8 mouse cellular contexts compared by ENCODE assay signal in the genomic region with DNA sequence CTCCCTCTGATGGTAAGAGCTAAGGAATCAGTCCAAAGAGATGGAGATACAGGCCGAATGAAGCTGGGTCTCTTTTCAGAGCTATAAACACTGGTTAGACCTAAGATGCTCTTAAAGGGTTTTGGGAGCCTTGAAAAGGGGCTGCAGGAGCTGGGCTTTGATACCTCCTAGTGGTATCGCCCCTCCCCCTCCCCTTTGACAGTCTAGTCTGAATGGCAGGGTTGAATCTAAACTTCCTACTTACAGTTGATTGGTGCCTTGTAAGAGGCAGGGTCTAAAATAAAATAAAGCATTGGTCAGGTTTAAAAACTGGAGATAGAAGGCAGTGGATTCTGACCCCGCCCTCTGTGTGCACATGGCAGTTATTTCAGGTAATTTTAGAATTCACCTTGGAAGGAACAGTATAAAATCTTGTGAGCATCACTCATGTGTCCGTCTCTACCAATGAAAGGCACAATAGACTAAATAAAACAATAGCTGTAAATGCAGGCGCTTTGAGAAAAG. TPM values are rescaled to one million over a fixed set of nuclear protein-coding genes. Genes with fewer than 3 reads are reported as not detected.
DNase-seq lines count a peak whose midpoint lies in the region; ATAC-seq and TF ChIP-seq lines count a peak whose summit lies in the region.

No protein-coding gene starts in this region.

- H3K9me3 ChIP-seq in midbrain, embryonic 14.5 days (ENCODE audit: control insufficient read depth, low read length) = no peaks in the 10 kb centered on the region

- H3K4me1 ChIP-seq in midbrain, embryonic 14.5 days (ENCODE audit: control insufficient read depth, insufficient read depth, low read length) = peaks cover 13% of the 10 kb centered on the region

- WGBS in midbrain, embryonic 14.5 days = 11% methylated on average over 5 of the region's 5 CpGs

- TF ChIP-seq CTCF in gastrocnemius, adult 2 months (IDR thresholded peaks at IDR 0.05) = no peak
- no peak for TF ChIP-seq CTCF in brain, embryonic 14.5 days (IDR thresholded peaks at IDR 0.05; ENCODE audit: borderline replicate concordance, extremely low read depth, insufficient read depth, insufficient read length)

- peak overlapping the region; percentile 88 for H3K4me3 ChIP-seq in gastrocnemius, adult 2 months
- H3K4me3 ChIP-seq in midbrain, embryonic 14.5 days (replicated peaks; ENCODE audit: low read depth, low read length) = peak overlapping the region; percentile 51

- no peaks in the 10 kb centered on the region for H3K27me3 ChIP-seq in midbrain, embryonic 14.5 days (ENCODE audit: control insufficient read depth, insufficient read depth, low read length)

- no peak for DNase-seq in gastrocnemius, adult 2 months
- DNase-seq in gastrocnemius, postnatal 14 days = no peak
- DNase-seq in B cell, adult 2 months = peak; percentile 56 to 62
- peak; percentile 73 for DNase-seq in brain, embryonic 14.5 days (ENCODE audit: low read depth)
- peak; percentile 23 for DNase-seq in forelimb bud, embryonic 11.5 days (ENCODE audit: low read depth, low spot score)
- DNase-seq in left cerebral cortex, postnatal 25 days (ENCODE audit: low spot score in 2 of 2) = peak; percentile 33 to 48
- DNase-seq in midbrain, embryonic 14.5 days = peak; percentile 71

- peak overlapping the region; percentile 96 for H3K4me2 ChIP-seq in midbrain, embryonic 14.5 days (ENCODE audit: low read length)

- peak overlapping the region; percentile 68; the same call in 1 of the 2 replicates for H3K9ac ChIP-seq in midbrain, embryonic 14.5 days (replicated peaks; ENCODE audit: low read length)

- no peaks in the 10 kb centered on the region for H3K36me3 ChIP-seq in midbrain, embryonic 14.5 days (ENCODE audit: control insufficient read depth, insufficient read depth, low read length)

- H3K27ac ChIP-seq in gastrocnemius, adult 2 months = peak overlapping the region; percentile 89
- H3K27ac ChIP-seq in midbrain, embryonic 14.5 days (replicated peaks; ENCODE audit: low read depth, low read length) = no peak overlapping the region

- ATAC-seq in midbrain, embryonic 14.5 days (ENCODE audit: low FRiP score, low TSS enrichment) = no peak; the same call in 1 of the 2 replicates
- no peak for ATAC-seq in monocyte, adult 5-6 weeks (replicated peaks; ENCODE audit: insufficient number of reproducible peaks, low FRiP score, low TSS enrichment, poor library complexity, severe bottlenecking)

- intact Hi-C loops in gastrocnemius, adult 2 months (cut with DNase I) = no loop called here
- intact Hi-C loops in gastrocnemius, postnatal 14 days (cut with DNase I; ENCODE audit: low total_unique reads) = no loop called here
- intact Hi-C loops in left cerebral cortex, postnatal 25 days (cut with DNase I) = loop anchor here (1.0 kb wide), 1 partner anchor 36 kb away; no protein-coding TSS in a partner anchor

- TF ChIP-seq POLR2A in brain, embryonic 14.5 days (IDR thresholded peaks at IDR 0.05; ENCODE audit: borderline replicate concordance, extremely low read depth, insufficient read depth, insufficient read length, poor library complexity, severe bottlenecking) = no peak

RNA-seq across cellular contexts. Expression of a gene that starts 2.8 kb away (rescaled TPM):
- total RNA-seq in gastrocnemius, adult 2 months (2021) = 1 to 10 TPM; 2.9 to 6.3 TPM
- total RNA-seq in gastrocnemius, postnatal 14 days (2021) = 1 to 10 TPM; 7.4 to 9.3 TPM
- polyA plus RNA-seq in brain, embryonic 14.5 days (2012; rRNA removed) = 4.5 and 6.4 TPM in 2 replicates
- 10 to 100 TPM; 42.9 to 47.9 TPM for total RNA-seq in left cerebral cortex, postnatal 25 days (2021)
- 7.3 and 12.6 TPM in 2 replicates for polyA plus RNA-seq in midbrain, embryonic 14.5 days (2014; fragmentation: Nextera tagmentation; extraction: Ambion mirVana)
- total RNA-seq in monocyte, adult 5-6 weeks (2017) = 172 to 230 TPM (median 204 TPM) in 3 replicates

RNA-seq across cellular contexts. Expression of a gene that starts 13.5 kb away (rescaled TPM):
- under 1 TPM; 0.15 to 0.39 TPM for total RNA-seq in gastrocnemius, adult 2 months (2021)
- under 1 TPM; 0.10 to 0.24 TPM for total RNA-seq in gastrocnemius, postnatal 14 days (2021)
- 0.03 and 0.05 TPM in 2 replicates for polyA plus RNA-seq in brain, embryonic 14.5 days (2012; rRNA removed)
- total RNA-seq in left cerebral cortex, postnatal 25 days (2021) = 1 to 10 TPM; 2.8 to 3.2 TPM
- polyA plus RNA-seq in midbrain, embryonic 14.5 days (2014; fragmentation: Nextera tagmentation; extraction: Ambion mirVana) = 0.07 and 0.18 TPM in 2 replicates
- not detected in 3 replicates for total RNA-seq in monocyte, adult 5-6 weeks (2017)

Comparison
In these comparisons a context has a peak if more than half of its experiments do, and no peak if none do; other contexts are left out.
1. DNase-seq: peak in B cell, adult 2 months (2 of 2), brain, embryonic 14.5 days (single experiment), forelimb bud, embryonic 11.5 days (single experiment), left cerebral cortex, postnatal 25 days (2 of 2) and midbrain, embryonic 14.5 days (single experiment); none in gastrocnemius, adult 2 months (single experiment) and gastrocnemius, postnatal 14 days (single experiment).
2. RNA of a gene that starts 2.8 kb away (total RNA-seq): 172 to 230 TPM in monocyte, adult 5-6 weeks and 42.9 to 47.9 TPM in left cerebral cortex, postnatal 25 days; 7.4 to 9.3 TPM in gastrocnemius, postnatal 14 days and 2.9 to 6.3 TPM in gastrocnemius, adult 2 months; every median in the first group is over 4 times any median in the second.